Mouse (Mus musculus) kidney, postnatal 0 days (tissue): ENCODE results near the gene Cyb561a3. TPM values are rescaled to one million over a fixed set of nuclear protein-coding genes. Genes with fewer than 3 reads are reported as not detected.

Experiments
- ATAC-seq: fragments of 200-750 bp; cut with Nextera tagmentation; replicated peaks from 2 replicates; pipeline ENCODE4 v1.8.0; 2017; ENCODE audit warnings: low read depth, moderate number of reproducible peaks, moderate TSS enrichment, moderate library complexity; ENCODE audit not compliant: low FRiP score
- DNase-seq: peaks from one replicate; pipeline ENCODE4 v3.0.0-alpha.2; 2016; ENCODE audit warnings: low spot score
- H3K27ac ChIP-seq: fragments of 300-500 bp; sonication (generic); 2 replicates; pipeline ENCODE4 v1.5.1; 2014; ENCODE audit warnings: mild to moderate bottlenecking
- H3K27me3 ChIP-seq: fragments of 300-500 bp; sonication (generic); 2 replicates; pipeline ENCODE4 v1.6.1; 2014; ENCODE audit warnings: low read length, mixed read lengths; ENCODE audit not compliant: insufficient read depth
- H3K36me3 ChIP-seq: fragments of 300-500 bp; sonication (generic); 2 replicates; pipeline ENCODE4 v1.6.1; 2014; ENCODE audit warnings: low read length, mixed read lengths; ENCODE audit not compliant: insufficient read depth
- H3K4me1 ChIP-seq: fragments of 300-500 bp; sonication (generic); replicated peaks from 2 replicates; pipeline ENCODE4 v1.6.1; 2014; ENCODE audit warnings: antibody characterized with exemption, low read length, mixed read lengths; ENCODE audit not compliant: insufficient read depth
- H3K4me2 ChIP-seq: fragments of 300-500 bp; sonication (generic); 2 replicates; pipeline ENCODE4 v1.6.1; 2014; ENCODE audit warnings: mild to moderate bottlenecking, low read length, moderate library complexity, mixed read lengths
- H3K4me3 ChIP-seq: fragments of 300-500 bp; sonication (generic); replicated peaks from 2 replicates; pipeline ENCODE4 v1.5.1; 2014; ENCODE audit warnings: low read depth, low read length
- H3K9ac ChIP-seq: fragments of 300-500 bp; sonication (generic); 2 replicates; pipeline ENCODE4 v1.6.1; 2014; ENCODE audit warnings: low read depth, low read length
- H3K9me3 ChIP-seq: fragments of 300-500 bp; sonication (generic); replicated peaks from 2 replicates; pipeline ENCODE4 v1.6.1; 2016; ENCODE audit warnings: low read length, inconsistent platforms, mixed read lengths
- CTCF ChIP-seq: IDR thresholded peaks from 2 replicates; pipeline ENCODE4 v1.5.1; 2016; ENCODE audit warnings: antibody characterized with exemption, low read depth, mild to moderate bottlenecking, moderate library complexity
- WGBS: fragments of 180-500 bp; shearing (Covaris S2); extraction: QIAGEN DNeasy Blood & Tissue Kit; methylation state at CpG from one replicate; pipeline ENCODE4 v1.1.7; 2014; 5-methylcytosine and 5-hydroxymethylcytosine counted together
- polyA plus RNA-seq: library from polyadenylated mRNA; unstranded; fragments of >200 nt; fragmentation: Nextera tagmentation; extraction: Ambion mirVana; gene quantifications from 2 replicates; pipeline ENCODE4 v1.2.1, GENCODE M21; 2015

The Cyb561a3 gene
- polyA plus RNA-seq = 17.2 and 18.6 TPM in 2 replicates

GRCm38 (mm10) chr19:10576690-10577561 is at the start of gene Cyb561a3, which contains the start of gene Tmem138:
Gene Cyb561a3, plus strand, starts transcription at chr19:10577172.
Gene Tmem138, minus strand, starts transcription at chr19:10577362.
- DNase-seq (peak; percentile 98), ATAC-seq (peak; percentile 93)
- Histone ChIP-seq H3K9ac (peak within 1 kb of the TSS; percentile 58), H3K4me2 (peak within 1 kb of the TSS; percentile 78), H3K27me3 (no peaks in the 10 kb centered on the region), H3K27ac (peak within 1 kb of the TSS; percentile 93), H3K4me3 (peak within 1 kb of the TSS; percentile 73), H3K4me1 (peaks cover 5% of the 10 kb centered on the region; the same call in 1 of the 2 replicates), H3K9me3 (no peaks in the 10 kb centered on the region), H3K36me3 (peaks cover 21% of the 10 kb centered on the region; the same call in 1 of the 2 replicates)
- peak; percentile 64 for TF ChIP-seq CTCF
- 0% methylated on average over 44 of the region's 44 CpGs for WGBS

GRCm38 (mm10) chr19:10530082-10530481 is 46.9 kb upstream of the Cyb561a3 start:
- no peak overlapping the region for H3K9ac ChIP-seq
- H3K4me3 ChIP-seq = no peak overlapping the region
- TF ChIP-seq CTCF = peak; percentile 28; the same call in 1 of the 2 replicates
- peaks cover 17% of the 10 kb centered on the region for H3K4me1 ChIP-seq
- DNase-seq = no peak
- WGBS = 93% methylated on average over 1 of the region's 1 CpGs
- H3K27ac ChIP-seq = no peak overlapping the region
- ATAC-seq = no peak
- no peaks in the 10 kb centered on the region for H3K9me3 ChIP-seq
- no peak overlapping the region for H3K4me2 ChIP-seq
- H3K27me3 ChIP-seq = no peaks in the 10 kb centered on the region
- H3K36me3 ChIP-seq = peaks cover 39% of the 10 kb centered on the region

GRCm38 (mm10) chr19:10539454-10539853 is 37.5 kb upstream of the Cyb561a3 start:
- no peak overlapping the region for H3K4me2 ChIP-seq
- WGBS = 92% methylated on average over 5 of the region's 5 CpGs
- no peak for ATAC-seq

GRCm38 (mm10) chr19:10555624-10556510 is 21.1 kb upstream of the Cyb561a3 start, which contains the start of gene Tmem216:
Gene Tmem216, minus strand, starts transcription at chr19:10556238.
- no peaks in the 10 kb centered on the region for H3K9me3 ChIP-seq
- peaks cover 8% of the 10 kb centered on the region; the same call in 1 of the 2 replicates for H3K4me1 ChIP-seq
- under 1% methylated on average over 43 of the region's 43 CpGs for WGBS

More at GRCm38 (mm10) chr19:10539454-10539853, 37.5 kb upstream of the Cyb561a3 start:
- no peak overlapping the region for H3K4me3 ChIP-seq
- no peak overlapping the region for H3K9ac ChIP-seq
- no peak overlapping the region for H3K27ac ChIP-seq
- TF ChIP-seq CTCF = no peak
- H3K27me3 ChIP-seq = no peaks in the 10 kb centered on the region
- no peaks in the 10 kb centered on the region for H3K9me3 ChIP-seq
- DNase-seq = no peak
- peaks cover 60% of the 10 kb centered on the region for H3K36me3 ChIP-seq
- H3K4me1 ChIP-seq = no peaks in the 10 kb centered on the region

GRCm38 (mm10) chr19:10557001-10557400 is 20.0 kb upstream of the Cyb561a3 start:
- DNase-seq (no peak), ATAC-seq (no peak)
- Histone ChIP-seq H3K4me3 (no peak overlapping the region), H3K9me3 (no peaks in the 10 kb centered on the region), H3K9ac (no peak overlapping the region), H3K27me3 (no peaks in the 10 kb centered on the region), H3K27ac (no peak overlapping the region), H3K4me2 (no peak overlapping the region), H3K36me3 (peaks cover 2% of the 10 kb centered on the region; the same call in 1 of the 2 replicates), H3K4me1 (peaks cover 8% of the 10 kb centered on the region; the same call in 1 of the 2 replicates)
- WGBS = 42% methylated on average over 2 of the region's 2 CpGs
- no peak for TF ChIP-seq CTCF

More at GRCm38 (mm10) chr19:10555624-10556510, 21.1 kb upstream of the Cyb561a3 start, which contains the start of gene Tmem216:
- peak within 1 kb of the TSS; percentile 14 for H3K27ac ChIP-seq
- H3K4me3 ChIP-seq = peak within 1 kb of the TSS; percentile 72
- H3K4me2 ChIP-seq = peak within 1 kb of the TSS; percentile 68
- ATAC-seq = peak; percentile 96
- peak; percentile 90 for DNase-seq
- peak within 1 kb of the TSS; percentile 53 for H3K9ac ChIP-seq
- TF ChIP-seq CTCF = peak; percentile 19; the same call in 1 of the 2 replicates
- H3K36me3 ChIP-seq = peaks cover 12% of the 10 kb centered on the region
- H3K27me3 ChIP-seq = no peaks in the 10 kb centered on the region
